Mouse (Mus musculus) cerebellum, adult (tissue): ENCODE data around the gene Lctl.
"Not testable (repeated sequence)": the region's sequence is repeated elsewhere in the genome, so short reads cannot be mapped to it uniquely, and the experiment has no call there.

Source experiments
- ATAC-seq: cut with Nextera tagmentation; 2 replicates; pipeline ENCODE4 v1.9.2; 2017; ENCODE audit warnings: mild to moderate bottlenecking, moderate library complexity, mixed read lengths; ENCODE audit not compliant: insufficient number of reproducible peaks, low FRiP score, low TSS enrichment

The Lctl gene

GRCm38 (mm10) chr9:64178974-64179646 lies 62.2 kb downstream of the Lctl start, which contains the start of gene Snapc5:
TSS of gene Snapc5 (plus strand) at chr9:64179274.
- peak; percentile 66; the same call in 1 of the 2 replicates for ATAC-seq

GRCm38 (mm10) chr9:64183295-64183694 lies 66.3 kb downstream of the Lctl start:
- not testable (repeated sequence) for ATAC-seq

- no peak for ATAC-seq
These were observed 67.4 kb downstream of the Lctl start for GRCm38 (mm10) chr9:64184166-64184840.
